Mouse (Mus musculus) colon, adult 2 months (tissue): Measurements from ENCODE around the gene Gm428. TPM values are rescaled to one million over a fixed set of nuclear protein-coding genes. Genes with fewer than 3 reads are reported as not detected.

ENCODE experiments used
- polyA plus RNA-seq: library from polyadenylated mRNA; depleted of rRNA; stranded (reverse); fragments of >200 nt; gene quantifications from 2 replicates; pipeline ENCODE4 v1.2.3, GENCODE M21; 2012; rRNA removed

Gm428 gene
- not detected in 2 replicates for polyA plus RNA-seq

DNA sequence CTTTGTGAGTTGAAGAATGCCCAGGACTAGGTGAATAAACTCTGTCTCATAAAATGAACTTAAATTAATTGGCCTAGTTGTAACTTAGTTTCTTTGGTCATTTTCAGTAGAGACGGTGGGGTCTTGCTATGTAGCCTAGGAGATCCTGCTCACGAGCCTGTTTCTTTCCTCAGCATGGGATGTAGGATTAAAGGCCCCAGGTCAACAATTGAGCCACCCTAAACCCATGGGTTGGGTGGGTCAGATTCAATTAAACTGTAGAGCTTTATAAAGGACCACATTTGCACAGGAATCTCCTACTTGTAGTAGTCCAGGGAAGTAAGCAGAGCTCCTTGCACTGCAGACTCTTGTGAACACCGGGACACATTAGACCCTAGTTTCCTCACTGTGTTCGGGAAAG is at the start of gene Gm428:
Gm428 (plus strand) TSS at position 301 of the 400 bp plus-strand sequence.

DNA sequence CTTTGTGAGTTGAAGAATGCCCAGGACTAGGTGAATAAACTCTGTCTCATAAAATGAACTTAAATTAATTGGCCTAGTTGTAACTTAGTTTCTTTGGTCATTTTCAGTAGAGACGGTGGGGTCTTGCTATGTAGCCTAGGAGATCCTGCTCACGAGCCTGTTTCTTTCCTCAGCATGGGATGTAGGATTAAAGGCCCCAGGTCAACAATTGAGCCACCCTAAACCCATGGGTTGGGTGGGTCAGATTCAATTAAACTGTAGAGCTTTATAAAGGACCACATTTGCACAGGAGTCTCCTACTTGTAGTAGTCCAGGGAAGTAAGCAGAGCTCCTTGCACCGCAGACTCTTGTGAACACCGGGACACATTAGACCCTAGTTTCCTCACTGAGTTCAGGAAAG is 45.5 kb upstream of the Gm428 start, which contains the start of gene Gm11236:
Gm11236 (plus strand) TSS at position 301 of the 400 bp plus-strand sequence.

DNA sequence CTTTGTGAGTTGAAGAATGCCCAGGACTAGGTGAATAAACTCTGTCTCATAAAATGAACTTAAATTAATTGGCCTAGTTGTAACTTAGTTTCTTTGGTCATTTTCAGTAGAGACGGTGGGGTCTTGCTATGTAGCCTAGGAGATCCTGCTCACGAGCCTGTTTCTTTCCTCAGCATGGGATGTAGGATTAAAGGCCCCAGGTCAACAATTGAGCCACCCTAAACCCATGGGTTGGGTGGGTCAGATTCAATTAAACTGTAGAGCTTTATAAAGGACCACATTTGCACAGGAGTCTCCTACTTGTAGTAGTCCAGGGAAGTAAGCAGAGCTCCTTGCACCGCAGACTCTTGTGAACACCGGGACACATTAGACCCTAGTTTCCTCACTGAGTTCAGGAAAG is 15.3 kb upstream of the Gm428 start, which contains the start of gene Gm11239:
Gm11239 (plus strand) TSS at position 301 of the 400 bp plus-strand sequence.

Other genes with a start within 250 kb of the Gm428 start
- not detected in 2 replicates for gene Gm11238, start 75.6 kb upstream of the Gm428 start, polyA plus RNA-seq
- gene Gm11237, start 60.5 kb upstream of the Gm428 start, polyA plus RNA-seq = not detected in 2 replicates
- gene Gm11236, start 45.4 kb upstream of the Gm428 start, polyA plus RNA-seq = not detected in 2 replicates
- gene Gm11239, start 15.2 kb upstream of the Gm428 start, polyA plus RNA-seq = not detected in 2 replicates
- gene Rasef, start 107.5 kb downstream of the Gm428 start, polyA plus RNA-seq = 19.5 and 19.6 TPM in 2 replicates
- gene Gm11758, start 192.8 kb downstream of the Gm428 start, polyA plus RNA-seq = not detected in 2 replicates
- gene Gm11757, start 207.6 kb downstream of the Gm428 start, polyA plus RNA-seq = not detected in 2 replicates
- gene Gm13871, start 222.4 kb downstream of the Gm428 start, polyA plus RNA-seq = not detected in 2 replicates
- gene Gm11756, start 237.2 kb downstream of the Gm428 start, polyA plus RNA-seq = not detected in 2 replicates